Mouse (Mus musculus) c-Kit-negative CD71-positive TER-119-positive erythroid progenitor cells, embryonic 14.5 days (primary cell): ENCODE data around the gene Naxd.
A peak's percentile ranks its signal among the peaks of the same experiment; 100 is the strongest.
"Not testable (repeated sequence)": the region's sequence is repeated elsewhere in the genome, so short reads cannot be mapped to it uniquely, and the experiment has no call there.

Experiments
- DNase-seq: peaks from one replicate; pipeline ENCODE4 v3.0.0-alpha.2; 2013; ENCODE audit warnings: low read depth, low spot score

Gene Naxd

DNA sequence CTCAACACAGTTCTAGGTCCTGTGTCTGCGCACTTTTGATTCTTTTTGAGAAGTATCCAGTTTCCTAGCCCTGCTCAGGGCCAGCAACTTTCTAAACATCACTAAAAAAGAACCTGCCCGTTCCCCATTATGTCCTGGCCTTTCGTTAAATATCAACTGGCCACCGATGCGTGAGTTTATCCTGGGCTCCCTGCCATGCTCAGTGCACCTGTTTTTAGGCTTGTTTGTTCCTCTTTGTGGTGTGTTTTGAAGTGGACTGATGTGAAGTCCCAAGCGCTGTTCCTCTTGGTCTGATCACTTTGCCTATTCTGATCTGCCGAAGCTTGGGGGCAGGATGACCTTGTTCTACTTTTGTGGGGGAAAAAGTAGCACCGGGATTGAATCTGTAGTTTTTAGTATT lies 26.0 kb upstream of the Naxd start:
- DNase-seq, result no peak

DNA sequence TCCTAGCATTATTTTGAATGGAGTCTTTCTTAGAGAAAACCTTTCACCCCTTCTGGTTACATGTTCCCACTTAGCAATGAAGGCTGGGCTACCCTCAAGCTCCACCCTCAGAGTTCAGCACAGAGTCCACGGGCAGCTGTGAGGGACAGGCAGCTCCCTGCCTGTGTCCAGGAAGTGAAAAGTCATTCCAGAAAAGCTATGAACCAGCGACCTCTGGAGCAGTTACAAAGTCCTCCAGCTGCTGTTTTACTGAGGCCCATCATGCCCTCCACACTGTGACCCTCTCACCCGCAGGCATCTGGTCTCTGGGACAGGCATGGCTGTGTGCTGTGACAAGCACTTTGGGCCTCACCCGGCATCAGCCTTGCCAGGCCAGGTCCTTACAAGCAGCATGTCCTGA lies 24.2 kb upstream of the Naxd start:
- no peak for DNase-seq

DNA sequence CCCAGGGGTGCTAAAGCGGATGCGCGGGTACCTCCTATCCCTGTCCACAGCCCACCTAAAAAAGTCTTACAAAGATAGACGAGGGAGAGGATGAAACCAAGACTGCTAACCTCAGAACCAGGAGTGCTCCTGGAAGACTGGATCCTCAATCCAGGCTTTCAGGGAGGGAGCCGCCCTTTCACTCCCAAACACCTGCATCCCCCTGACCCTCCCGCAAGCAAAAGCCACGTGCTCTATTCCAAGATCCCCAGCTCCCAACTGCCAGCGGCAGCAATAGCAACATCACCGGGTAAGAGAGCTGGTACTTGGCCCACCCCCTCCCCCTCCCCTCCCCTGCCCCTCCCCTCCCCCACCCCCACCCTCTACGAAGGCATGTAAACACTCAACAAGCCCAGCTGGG lies 21.9 kb upstream of the Naxd start:
- DNase-seq, result no peak

DNA sequence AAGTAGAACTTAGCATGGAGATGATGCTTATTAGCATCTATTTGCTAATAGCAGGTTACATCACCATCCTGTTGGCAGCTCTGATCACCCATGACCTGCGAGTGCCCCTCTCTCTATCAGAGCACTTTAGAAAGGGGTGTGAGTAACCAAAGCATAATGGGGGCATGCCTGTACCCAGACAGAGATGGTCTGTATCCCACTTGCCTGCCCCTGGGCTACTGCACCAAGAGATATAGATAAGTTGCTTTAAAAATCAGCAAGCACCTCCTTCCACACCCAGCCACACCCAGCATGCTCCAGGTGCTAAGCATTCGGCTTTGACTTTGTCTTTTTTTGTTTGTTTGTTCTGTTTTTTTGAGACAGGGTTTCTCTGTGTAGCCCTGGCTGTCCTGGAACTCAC lies 21.4 kb upstream of the Naxd start:
- DNase-seq, result no peak

DNA sequence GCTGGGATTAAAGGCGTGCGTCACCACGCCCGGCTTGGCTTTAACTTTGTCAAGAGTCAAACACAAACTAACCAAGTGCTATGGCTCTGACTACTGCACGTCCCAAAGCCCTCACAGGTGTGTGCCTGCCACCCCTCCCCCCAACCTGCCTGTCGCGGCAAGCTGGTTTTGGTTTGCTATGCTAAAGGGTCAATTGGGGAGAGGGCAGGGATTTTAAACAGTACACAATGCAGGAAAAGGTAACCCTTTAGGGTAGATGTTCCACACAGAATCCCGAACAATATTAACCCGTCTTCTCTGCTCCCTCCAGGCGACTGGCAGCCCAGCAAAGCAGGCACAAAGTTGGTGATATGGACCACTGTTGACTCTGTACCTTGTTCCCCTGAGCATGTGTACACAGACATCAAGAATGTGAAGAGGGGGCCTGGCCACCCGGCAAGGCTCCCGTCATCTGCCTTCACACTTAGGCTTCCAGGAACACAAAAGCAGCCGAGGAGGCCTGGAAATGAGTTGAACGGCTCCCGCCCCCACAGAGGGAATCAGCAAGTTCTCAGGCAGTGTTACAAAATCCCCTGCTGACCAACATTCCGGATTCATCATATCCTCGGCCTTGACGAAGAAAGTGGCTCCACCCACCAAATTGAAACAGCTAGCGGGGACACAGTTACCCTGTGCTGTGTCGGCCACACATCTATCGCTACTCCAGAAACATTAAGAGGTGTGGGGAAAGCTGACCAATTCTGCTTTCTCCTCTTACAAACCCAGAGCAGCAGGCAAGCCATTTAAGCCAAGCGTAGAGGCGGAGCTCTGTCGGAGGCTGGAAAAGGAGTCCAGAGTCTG lies 20.7 kb upstream of the Naxd start:
- DNase-seq, result no peak

DNA sequence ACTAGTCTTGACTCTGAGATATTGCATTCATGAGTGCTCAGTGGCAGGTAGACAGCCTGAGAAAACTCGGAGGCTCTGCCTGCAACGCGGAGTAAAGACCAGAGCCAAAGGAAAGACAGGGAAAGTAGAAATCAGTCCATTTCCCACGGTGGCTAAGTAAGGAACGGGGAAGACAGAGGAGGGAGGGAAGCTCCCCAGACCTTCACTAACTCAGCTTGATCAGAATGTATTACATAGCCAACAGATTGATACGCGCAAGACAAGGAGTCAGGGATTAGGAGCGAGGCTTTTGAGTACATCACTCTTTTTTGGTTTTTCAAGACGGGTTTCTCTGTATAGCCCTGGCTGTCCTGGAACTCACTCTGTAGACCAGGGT lies 20.1 kb upstream of the Naxd start:
- no peak for DNase-seq

DNA sequence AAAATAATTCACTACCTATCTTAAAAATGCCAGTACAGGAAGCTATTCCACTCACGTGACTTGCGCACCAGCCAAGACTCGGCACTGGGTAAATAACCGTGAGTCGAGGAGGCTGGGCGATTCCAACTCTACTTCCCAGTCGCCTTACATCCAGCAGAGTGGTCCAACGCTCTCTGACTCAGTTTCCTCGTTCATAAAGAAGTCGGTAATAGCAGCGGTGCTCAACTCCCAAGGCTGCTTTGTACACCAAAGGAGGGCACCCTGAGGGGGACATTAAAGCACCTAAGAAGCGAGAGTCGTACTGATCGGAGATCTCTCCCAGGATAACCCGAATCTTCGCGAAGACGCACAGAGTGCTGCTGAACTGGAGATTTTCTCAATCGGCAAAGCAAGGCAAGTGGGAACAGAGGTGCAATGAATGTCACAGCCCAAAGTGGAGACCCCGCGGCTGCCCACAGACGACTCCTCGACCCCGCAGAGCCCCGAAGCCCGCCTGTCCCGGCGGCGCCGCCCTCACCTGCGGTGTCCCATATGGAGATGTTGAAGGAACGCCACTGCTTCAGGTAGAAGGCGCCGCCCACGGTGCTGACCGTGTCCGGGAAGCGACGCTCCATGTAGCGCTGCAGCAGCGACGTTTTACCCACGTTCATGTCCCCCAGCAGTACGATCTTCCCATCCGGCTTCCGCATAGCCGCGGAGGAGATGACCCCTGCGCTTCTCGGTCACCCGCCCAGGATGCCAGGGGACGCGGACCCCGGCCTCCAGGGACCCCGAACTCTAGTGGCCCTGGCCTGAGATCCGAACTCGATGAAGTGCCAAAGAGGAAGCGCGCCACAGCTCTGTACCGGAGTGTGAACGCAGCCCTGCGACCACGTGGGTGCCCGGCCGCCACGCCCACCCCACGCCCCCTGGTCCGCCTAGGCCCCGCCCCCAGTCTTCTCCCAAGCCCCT lies 19.2 kb upstream of the Naxd start, which contains the start of gene Rab20:
Gene Rab20, minus strand, starts transcription at position 900 of the 951 bp plus-strand sequence.
- no peak for DNase-seq

DNA sequence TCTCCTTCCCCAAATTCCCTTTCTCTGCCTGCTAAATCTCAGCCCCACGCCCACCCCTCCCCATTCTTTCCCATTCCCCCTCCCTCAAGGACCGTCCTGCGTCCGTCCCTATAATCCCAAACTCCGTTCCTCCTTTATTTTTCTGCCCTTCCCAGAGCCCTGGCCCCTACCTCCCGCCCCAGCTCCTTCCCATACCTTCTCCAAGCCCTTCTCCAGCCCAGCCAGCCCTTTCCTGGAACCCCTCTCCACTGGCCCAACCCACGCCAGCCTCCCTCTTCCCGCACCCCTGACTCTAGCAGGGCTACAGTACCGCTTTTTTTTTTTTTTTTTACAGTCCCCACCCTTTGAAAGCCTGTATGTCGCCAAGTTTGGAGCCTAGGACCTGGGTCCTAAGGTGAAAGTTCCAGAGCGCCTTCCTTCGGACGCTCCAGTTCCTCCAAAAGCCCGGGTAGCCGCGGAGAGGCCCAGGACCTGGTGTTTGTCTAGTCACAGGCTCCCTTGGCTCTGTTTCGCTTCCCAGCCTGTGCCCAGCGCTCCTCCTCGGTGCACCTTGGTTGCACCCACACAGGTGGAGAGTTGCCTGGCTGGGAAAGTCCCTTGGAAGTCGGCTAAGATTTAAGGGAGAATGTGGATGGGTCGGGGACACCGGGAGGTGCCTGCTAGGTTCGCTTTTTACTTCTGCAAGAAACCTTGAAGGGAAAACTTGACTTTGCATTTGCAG lies 18.3 kb upstream of the Naxd start:
- DNase-seq, result no peak

DNA sequence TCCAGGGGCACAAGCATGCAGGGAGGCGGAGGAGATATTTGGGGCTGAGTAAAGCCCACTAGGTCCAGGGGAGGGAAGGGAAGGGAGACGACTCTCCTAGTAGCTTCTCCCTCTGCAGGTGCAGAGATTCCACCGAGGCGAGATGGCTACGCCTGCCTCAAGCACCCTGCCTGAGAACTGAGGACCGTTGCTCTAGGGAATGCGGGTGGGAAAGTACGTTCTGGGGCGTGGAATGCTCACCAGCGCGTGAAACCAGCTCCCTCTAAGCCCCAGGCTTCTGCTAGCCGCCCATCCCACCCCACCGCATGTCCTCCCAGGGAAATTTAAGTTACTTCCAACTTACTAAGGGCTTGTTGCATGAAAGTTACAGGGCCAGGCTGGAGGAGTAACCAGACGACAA lies 17.7 kb upstream of the Naxd start:
- DNase-seq, result no peak

DNA sequence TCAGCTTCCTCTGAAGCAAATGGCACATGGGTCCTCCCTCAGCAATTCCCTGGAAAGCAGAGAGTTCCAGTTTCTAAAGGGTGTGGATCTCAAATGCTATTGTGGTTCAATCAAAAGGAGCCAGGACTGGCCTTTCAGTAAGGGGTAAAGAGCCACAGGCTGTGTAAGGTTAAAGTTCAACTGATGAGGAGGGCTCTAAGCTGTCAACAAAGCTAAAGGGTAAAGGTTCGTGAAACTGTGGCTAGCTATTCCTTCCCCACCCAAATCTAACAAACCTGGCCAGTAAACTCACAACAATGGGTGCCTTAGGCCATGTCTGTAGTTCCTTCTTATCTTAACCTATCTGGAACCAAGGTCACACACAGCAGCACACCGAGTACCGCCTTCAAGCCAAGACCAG lies 15.4 kb upstream of the Naxd start:
- no peak for DNase-seq

DNA sequence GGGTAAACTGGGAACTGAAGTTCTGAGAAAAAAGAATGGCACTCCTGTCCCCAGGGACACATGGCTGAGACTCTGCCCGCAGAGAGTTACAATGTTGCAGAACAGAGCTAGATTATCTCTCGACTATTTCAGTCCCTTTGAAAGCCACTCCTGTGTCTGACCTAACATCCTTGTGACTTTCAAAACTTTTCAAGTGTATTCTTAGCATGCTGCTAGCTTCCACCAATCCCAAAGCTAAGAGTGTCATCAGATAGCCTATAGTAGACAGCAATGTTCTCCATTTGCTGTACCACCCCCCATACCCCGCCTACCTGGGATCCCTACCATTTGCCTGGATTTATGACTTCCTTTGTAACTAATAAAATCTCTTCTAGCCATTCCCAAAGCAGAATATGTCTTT lies 14.8 kb upstream of the Naxd start:
- no peak for DNase-seq

DNA sequence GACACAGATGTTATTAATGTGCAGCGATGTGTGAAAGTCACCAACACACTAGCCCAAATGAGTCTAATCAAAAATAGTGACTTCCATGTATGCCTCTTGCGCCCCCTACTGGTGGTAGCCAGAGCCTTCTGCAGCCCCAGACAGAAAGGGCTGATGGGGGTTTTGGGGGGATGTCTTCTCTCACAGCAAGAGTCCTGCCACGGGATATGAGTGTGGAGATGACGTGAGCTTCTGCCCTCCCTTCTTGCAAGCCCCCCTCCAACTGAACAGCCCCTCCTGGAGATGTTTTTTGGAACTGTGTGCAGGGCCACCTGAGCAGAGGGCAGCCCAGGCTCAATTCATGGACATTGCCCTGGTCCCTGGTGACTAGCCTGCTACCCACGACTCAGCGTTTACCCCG lies 11.2 kb upstream of the Naxd start:
- DNase-seq, result peak; percentile 37

DNA sequence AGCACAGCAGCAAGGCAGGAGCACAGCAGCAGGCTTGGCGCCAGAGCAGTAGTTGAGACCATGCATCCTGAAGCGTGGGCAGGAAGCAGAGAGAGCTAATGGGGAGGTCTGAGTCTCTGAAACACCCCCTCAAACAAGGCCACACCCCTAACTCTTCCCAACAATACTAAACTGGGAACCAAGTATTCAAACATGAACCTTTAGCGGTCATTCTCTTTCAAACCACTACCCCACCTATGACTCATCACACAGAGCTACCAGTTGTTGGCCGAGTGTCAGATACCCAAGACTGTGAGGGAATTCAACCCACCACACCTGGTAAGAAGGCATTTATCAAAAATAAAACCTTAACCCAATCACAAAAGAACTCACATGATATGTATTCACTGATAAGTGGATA lies 10.1 kb upstream of the Naxd start:
- DNase-seq, result no peak

DNA sequence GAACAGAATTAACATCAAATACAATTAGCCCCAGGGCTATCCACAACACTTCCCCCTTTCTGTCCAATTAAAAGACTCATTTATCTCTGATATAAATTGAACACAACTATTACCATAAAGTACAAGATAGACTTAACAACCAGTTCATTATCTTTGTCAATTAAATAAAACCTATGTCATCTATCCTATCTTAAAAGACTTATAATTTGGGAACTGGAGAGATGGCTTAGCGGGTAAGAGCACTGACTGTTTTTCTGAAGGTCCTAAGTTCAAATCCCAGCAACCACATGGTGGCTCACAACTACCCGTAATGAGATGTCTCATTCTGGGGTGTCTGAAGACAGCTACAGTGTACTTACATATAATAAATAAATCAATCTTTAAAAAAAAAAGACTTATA lies 5.0 kb upstream of the Naxd start:
- not testable (repeated sequence) for DNase-seq

DNA sequence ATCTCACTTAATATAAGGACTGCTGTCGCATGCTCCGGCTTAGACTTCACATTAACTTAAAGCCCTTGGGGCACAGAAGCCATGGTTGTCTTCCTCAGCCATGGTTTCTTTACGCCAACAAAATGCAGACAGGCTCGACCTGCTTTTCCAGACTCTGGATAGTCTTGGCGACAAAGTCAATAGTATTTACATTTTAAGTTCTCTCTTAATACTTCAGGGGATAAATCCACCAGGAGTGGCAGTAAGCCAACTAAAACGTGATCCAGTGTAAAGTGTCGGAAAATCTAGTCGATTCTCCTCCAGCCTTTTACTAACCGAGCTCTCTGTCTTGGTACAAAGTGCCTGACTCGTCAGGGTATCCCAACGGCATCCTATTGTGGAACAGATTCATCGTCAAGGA lies 975 bp downstream of the Naxd start:
- no peak for DNase-seq

DNA sequence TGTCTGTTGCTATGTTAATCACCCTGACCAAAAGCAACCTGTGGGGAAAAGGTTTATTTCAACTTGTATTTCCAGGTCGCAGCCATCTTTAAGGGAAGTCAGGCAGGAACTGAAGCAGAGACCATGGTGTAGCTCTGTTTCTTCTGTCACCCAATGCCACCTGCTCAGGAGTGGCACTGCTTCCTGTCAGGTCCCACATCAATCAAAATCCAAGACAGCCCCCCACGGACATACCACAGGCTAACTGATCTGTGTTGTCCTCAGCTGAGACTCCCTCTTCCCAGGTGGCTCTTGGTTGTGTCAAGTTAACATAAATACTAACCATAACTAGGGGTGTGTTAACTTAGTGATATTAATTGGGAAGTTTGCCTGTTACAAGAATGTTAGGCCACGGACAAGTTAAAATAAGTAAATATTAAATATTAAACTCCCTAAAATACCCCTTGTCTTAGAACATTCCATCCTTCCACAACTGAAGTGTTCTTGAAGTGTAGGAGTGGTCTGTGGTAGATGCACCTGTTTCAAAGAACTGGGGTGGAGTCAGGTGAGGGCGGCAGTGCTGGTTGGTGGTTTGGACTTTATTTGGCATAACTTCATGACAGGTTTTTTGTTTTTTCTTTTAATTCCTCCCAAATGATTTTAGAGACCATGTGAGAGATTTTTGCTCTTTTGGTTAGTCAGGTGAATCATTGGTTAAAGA lies 1.6 kb downstream of the Naxd start:
- DNase-seq, result no peak

DNA sequence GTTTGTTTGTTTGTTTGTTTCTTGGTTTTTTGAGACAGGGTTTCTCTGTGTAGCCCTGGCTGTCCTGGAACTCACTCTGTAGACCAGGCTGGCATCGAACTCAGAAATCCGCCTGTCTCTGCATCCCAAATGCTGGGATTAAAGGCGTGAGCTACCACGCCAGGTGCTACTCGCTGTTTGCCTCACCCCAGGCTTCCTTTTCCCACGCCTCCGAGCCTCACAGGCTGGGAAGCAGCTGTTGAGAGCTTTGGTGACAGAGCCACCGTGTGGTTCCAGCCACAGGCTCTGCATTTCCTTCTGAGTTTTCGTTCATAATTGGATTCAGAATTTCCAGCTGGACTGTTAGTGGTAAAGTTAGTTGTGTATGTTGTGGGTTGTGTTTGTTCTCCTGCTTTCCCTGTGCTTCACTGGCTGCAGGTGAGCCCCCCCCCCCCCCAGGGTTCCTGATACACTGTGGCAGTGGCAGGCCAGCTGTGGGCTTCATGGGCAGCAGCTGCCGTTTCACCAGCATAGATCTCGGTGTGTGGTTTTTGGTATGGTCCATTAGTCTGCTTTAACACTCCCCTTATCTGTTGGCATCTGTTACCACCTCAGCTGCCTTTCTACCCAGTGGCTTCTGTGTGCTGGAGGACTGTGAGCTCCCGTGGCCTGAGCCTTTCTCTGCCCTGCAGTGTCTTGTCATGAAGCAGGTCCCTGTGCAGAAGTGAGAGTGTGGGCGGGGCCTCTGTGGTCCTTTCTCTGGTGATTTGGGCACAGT lies 6.3 kb downstream of the Naxd start:
- no peak for DNase-seq

DNA sequence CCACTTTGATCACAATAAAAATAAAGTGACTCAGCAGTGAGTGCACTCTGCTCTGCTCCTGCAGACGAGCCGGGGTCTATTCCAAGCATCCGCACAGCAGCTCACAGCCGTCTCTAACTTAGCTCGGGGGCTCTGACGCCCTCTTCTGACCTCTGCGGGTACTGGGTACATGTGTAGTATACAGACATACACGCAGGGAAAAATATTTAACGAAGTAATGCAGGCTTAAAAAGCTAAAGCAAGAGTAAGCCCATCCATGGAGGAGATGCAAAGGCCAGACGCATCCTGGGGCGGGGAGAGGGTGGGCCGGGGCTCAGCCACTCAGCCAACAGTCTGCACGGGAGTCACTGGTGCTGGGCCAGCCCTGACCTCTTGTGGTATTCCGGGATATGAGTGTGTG lies 8.8 kb downstream of the Naxd start:
- DNase-seq, result no peak

DNA sequence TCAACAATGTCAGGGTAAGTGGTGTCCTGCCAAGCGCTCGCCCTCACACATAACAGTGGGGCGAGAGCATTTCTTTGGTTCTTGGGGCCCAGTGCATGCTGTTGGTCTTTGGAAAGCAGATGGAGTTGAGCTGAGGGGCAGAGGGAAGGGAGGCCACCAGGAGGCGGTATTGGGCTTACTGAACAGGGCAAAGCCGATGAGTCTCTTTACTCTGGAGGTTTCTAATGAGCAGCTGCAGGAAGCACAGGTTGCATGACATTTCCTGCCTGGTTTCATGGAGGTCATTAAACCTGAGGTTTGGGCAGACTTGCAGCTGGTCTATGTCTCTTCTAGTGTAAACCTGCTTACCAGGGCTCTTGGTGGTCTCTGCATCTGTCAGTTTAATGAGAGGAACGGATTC lies 9.5 kb downstream of the Naxd start:
- DNase-seq, result no peak

DNA sequence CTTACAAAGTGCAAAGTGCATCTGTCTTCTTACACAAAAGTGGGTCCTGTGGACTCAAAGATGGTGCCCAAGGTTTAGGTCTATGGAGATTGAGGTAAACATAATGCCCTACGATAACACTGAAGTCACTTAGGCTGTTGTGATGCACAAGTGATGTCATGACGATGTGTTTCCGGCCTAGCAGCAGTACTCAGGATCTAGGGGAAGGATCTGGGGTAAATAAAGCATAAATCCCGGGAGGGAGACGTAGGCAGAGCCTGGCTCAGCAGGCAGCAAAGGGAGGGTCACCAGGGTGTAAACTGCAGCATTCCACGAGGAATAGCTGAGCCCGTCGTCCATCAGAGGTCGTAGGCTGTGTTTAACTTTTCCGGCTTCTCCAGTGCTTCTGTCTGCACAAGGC lies 11.6 kb downstream of the Naxd start:
- DNase-seq, result no peak

DNA sequence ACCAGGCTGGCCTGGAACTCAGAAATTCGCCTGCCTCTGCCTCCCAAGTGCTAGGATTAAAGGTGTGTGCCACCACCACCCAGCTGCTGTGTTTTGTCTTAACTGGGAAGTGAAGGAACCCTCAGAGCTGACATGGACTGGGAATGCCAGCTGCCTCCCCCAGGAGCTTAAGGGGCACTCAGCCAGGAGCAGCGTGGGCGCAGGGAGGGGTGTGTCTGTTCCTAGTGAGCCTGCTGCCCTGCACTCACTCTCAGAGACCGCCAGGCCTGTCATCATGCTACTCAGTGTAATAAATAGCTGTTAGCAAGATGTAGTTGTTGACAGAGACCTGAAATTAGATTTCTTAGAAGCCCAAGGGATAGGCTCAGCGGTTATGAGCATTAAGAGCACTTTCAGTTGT lies 13.7 kb downstream of the Naxd start:
- no peak for DNase-seq
